Mouse (Mus musculus): ENCODE measurements around the gene Batf.

GRCm38 (mm10) chr12:85703507-85703906 lies 17.0 kb downstream of the Batf start:
- no peak for TF ChIP-seq SMC3 (IDR thresholded peaks at IDR 0.05; ENCODE audit: low read depth, low read length)
- no peak for TF ChIP-seq EP300 (IDR thresholded peaks at IDR 0.05; ENCODE audit: low read depth in 1 of 2, low read length in 2 of 2)
- no peak for TF ChIP-seq POLR2A (IDR thresholded peaks at IDR 0.05; ENCODE audit: control insufficient read depth in 1 of 2, insufficient read depth in 1 of 2, low read depth in 1 of 2, low read length in 2 of 2, poor library complexity in 1 of 2)
- TF ChIP-seq ZNF384 (IDR thresholded peaks at IDR 0.05; ENCODE audit: low read depth, low read length): no peak
- no peak for TF ChIP-seq CTCF (IDR thresholded peaks at IDR 0.05 in 2 of 3, conservative IDR thresholded peaks at IDR 0.05 in 1 of 3; ENCODE audit: control insufficient read depth in 1 of 3, insufficient read depth in 1 of 3, low read depth in 2 of 3, low read length in 3 of 3, poor library complexity in 1 of 3, severe bottlenecking in 1 of 3)
- TF ChIP-seq USF1 (IDR thresholded peaks at IDR 0.05; ENCODE audit: low read depth, low read length): no peak
- no peak for TF ChIP-seq MXI1 (IDR thresholded peaks at IDR 0.05; ENCODE audit: low read depth, low read length)
- TF ChIP-seq MAX (IDR thresholded peaks at IDR 0.05; ENCODE audit: low read length): no peak
- no peak for TF ChIP-seq ELF1 (IDR thresholded peaks at IDR 0.05; ENCODE audit: low read depth, low read length)
- no peak for TF ChIP-seq TBP (IDR thresholded peaks at IDR 0.05; ENCODE audit: low read depth, low read length)
- no peak for TF ChIP-seq SIN3A (IDR thresholded peaks at IDR 0.05; ENCODE audit: low read length)
- TF ChIP-seq ZC3H11A (IDR thresholded peaks at IDR 0.05; ENCODE audit: low read depth, low read length): no peak
- TF ChIP-seq USF2 (IDR thresholded peaks at IDR 0.05; ENCODE audit: borderline replicate concordance in 1 of 2, insufficient read depth in 1 of 2, low read depth in 1 of 2, low read length in 2 of 2): no peak
